Mouse (Mus musculus) embryonic fibroblast, embryonic 13.5 days (primary cell): ENCODE results near the gene Carns1.

ENCODE experiments used
- CTCF ChIP-seq: IDR thresholded peaks from 2 replicates; pipeline ENCODE4 v1.5.1; 2011; ENCODE audit warnings: mild to moderate bottlenecking, control low read depth, low read length, moderate library complexity, borderline replicate concordance; ENCODE audit not compliant: insufficient read depth
- POLR2A ChIP-seq: IDR thresholded peaks from 2 replicates; pipeline ENCODE4 v1.6.1; 2011; ENCODE audit warnings: low read depth, mild to moderate bottlenecking, control low read depth, low read length, moderate library complexity

GRCm38 (mm10) chr19:4151488-4151860, 23.8 kb downstream of the Carns1 start:
- TF ChIP-seq CTCF, result no peak
- TF ChIP-seq POLR2A, result no peak
